Mouse (Mus musculus) hindbrain, embryonic 14.5 days (tissue): Measurements from ENCODE around the gene Bhlha15. TPM values are rescaled to one million over a fixed set of nuclear protein-coding genes. Genes with fewer than 3 reads are reported as not detected.

Experiments
- ATAC-seq: fragments of 200-750 bp; cut with Nextera tagmentation; 2 replicates; pipeline ENCODE4 v1.8.0; 2017; ENCODE audit warnings: moderate number of reproducible peaks, mild to moderate bottlenecking, moderate TSS enrichment, moderate library complexity; ENCODE audit not compliant: low FRiP score
- DNase-seq: peaks from one replicate; pipeline ENCODE4 v3.0.0-alpha.2; 2015; ENCODE audit warnings: low spot score
- H3K27ac ChIP-seq: fragments of 300-500 bp; sonication (generic); 2 replicates; pipeline ENCODE4 v1.5.1; 2014; ENCODE audit warnings: mild to moderate bottlenecking, moderate library complexity
- H3K27me3 ChIP-seq: fragments of 300-500 bp; sonication (generic); 2 replicates; pipeline ENCODE4 v1.6.1; 2014; ENCODE audit warnings: mild to moderate bottlenecking, low read length, mixed read lengths; ENCODE audit not compliant: control insufficient read depth, insufficient read depth
- H3K36me3 ChIP-seq: fragments of 300-500 bp; sonication (generic); replicated peaks from 2 replicates; pipeline ENCODE4 v1.6.1; 2014; ENCODE audit not compliant: control insufficient read depth, insufficient read depth
- H3K4me1 ChIP-seq: fragments of 300-500 bp; sonication (generic); replicated peaks from 2 replicates; pipeline ENCODE4 v1.6.1; 2014; ENCODE audit warnings: antibody characterized with exemption, low read length, mixed read lengths; ENCODE audit not compliant: control insufficient read depth, insufficient read depth
- H3K4me2 ChIP-seq: fragments of 300-500 bp; sonication (generic); replicated peaks from 2 replicates; pipeline ENCODE4 v1.6.1; 2014; ENCODE audit warnings: mild to moderate bottlenecking, moderate library complexity
- H3K4me3 ChIP-seq: fragments of 300-500 bp; sonication (generic); replicated peaks from 2 replicates; pipeline ENCODE4 v1.5.1; 2014; ENCODE audit warnings: mild to moderate bottlenecking, low read length
- H3K9ac ChIP-seq: fragments of 300-500 bp; sonication (generic); 2 replicates; pipeline ENCODE4 v1.6.1; 2014
- H3K9me3 ChIP-seq: fragments of 300-500 bp; sonication (generic); 2 replicates; pipeline ENCODE4 v1.6.1; 2016; ENCODE audit warnings: low read length; ENCODE audit not compliant: control insufficient read depth
- WGBS: fragments of 180-500 bp; shearing (Covaris S2); extraction: QIAGEN DNeasy Blood & Tissue Kit; methylation state at CpG from one replicate; pipeline ENCODE4 v1.1.7; 2014; 5-methylcytosine and 5-hydroxymethylcytosine counted together
- polyA plus RNA-seq: library from polyadenylated mRNA; unstranded; fragments of >200 nt; fragmentation: Nextera tagmentation; extraction: Ambion mirVana; gene quantifications from 2 replicates; pipeline ENCODE4 v1.2.1, GENCODE M21; 2014

Gene Bhlha15
- polyA plus RNA-seq, 1 experiment from 2014 or later = 0.11 TPM

DNA sequence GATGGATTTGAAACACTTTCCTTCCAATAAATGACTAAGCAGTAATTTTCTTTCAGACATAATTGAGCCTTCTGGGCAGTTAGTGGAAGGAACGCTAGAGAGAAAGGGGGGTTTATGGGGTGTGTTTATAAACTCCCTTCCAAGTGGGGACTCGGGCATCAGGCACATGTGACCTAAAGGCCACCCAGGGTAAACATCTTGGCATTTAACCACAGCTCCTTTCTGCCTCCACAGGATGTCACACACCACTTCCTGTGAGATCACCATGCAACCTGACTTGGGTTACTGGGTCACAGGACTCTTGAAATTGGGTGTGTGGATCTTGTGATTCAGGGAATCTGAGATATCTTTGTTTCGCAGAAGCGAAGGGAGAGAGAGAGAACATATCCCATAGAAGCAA, 31.2 kb downstream of the Bhlha15 start:
- H3K27me3 ChIP-seq = no peaks in the 10 kb centered on the region
- WGBS = 85% methylated on average over 4 of the region's 4 CpGs
- no peak overlapping the region for H3K4me3 ChIP-seq
- no peak for ATAC-seq
- no peak overlapping the region for H3K27ac ChIP-seq
- H3K4me2 ChIP-seq = no peak overlapping the region
- no peak for DNase-seq
- no peaks in the 10 kb centered on the region for H3K9me3 ChIP-seq
- peaks cover 21% of the 10 kb centered on the region for H3K4me1 ChIP-seq
- no peak overlapping the region for H3K9ac ChIP-seq
- H3K36me3 ChIP-seq = peaks cover 13% of the 10 kb centered on the region

DNA sequence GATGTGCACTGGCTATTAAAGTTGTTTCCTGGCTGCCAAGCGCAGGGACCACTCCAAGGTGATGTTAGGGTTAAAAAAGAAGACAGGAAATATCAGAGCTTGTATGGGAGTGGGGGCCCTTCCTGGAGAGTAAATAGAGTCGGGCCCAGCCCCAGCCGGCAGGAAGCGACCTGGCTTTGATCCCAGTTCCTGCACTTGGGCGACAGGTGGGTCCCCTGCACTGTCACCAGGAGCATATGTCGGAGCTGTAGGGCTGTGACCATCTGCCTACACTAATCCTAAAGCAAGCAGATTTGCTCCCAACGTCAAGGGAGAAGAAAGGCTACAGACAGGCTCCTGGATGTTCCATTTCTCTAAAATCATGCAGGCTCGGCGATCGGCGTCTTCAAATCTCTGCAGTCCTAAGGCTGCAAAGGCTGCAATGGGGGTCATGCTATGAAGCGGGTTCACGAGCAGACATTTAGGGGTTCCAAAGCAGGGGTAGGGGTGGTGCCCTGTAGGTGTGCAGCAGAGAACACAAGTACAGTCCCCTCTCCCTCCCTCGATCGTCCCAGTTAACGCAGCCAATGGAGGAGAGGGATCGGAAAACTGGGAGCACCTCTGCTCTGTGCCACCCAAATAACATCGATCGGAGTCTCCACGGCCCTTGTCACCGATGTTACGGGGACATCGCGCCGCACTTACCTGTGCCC, 32.9 kb downstream of the Bhlha15 start:
- Histone ChIP-seq H3K4me1 (peaks cover 21% of the 10 kb centered on the region), H3K36me3 (no peaks in the 10 kb centered on the region; the same call in 1 of the 2 replicates), H3K4me2 (peak overlapping the region; percentile 85), H3K27me3 (no peaks in the 10 kb centered on the region), H3K27ac (peak overlapping the region; percentile 60; the same call in 1 of the 2 replicates), H3K4me3 (peak overlapping the region; percentile 68), H3K9me3 (no peaks in the 10 kb centered on the region), H3K9ac (peak overlapping the region; percentile 81)
- peak; percentile 43 for DNase-seq
- 4% methylated on average over 25 of the region's 25 CpGs for WGBS
- ATAC-seq = peak; percentile 84

DNA sequence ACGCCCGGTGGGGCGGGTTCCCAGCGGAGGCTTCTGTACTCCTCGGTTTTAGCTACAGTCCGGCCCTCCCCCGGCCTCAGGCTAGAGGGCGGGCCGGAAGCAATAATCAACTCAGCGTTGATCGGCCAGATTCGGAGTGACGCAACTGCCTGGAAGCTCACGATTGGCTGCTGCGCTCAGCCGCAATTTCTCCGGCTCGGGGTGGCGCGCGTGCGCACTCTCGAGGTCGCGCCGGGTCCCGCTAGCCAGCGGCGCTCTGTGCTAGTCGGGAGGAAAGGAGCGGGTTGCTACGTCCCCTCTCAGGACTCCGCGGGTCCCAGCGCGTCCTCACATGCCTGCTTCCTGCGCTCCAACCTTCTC, 33.4 kb downstream of the Bhlha15 start, which contains the start of gene Tecpr1:
Gene Tecpr1, minus strand, starts transcription at position 113 of the 360 bp plus-strand sequence.
- Histone ChIP-seq H3K4me3 (peak within 1 kb of the TSS; percentile 68), H3K4me1 (peaks cover 21% of the 10 kb centered on the region), H3K4me2 (peak within 1 kb of the TSS; percentile 85), H3K9me3 (no peaks in the 10 kb centered on the region), H3K9ac (peak within 1 kb of the TSS; percentile 81), H3K36me3 (no peaks in the 10 kb centered on the region; the same call in 1 of the 2 replicates), H3K27ac (peak within 1 kb of the TSS; percentile 72), H3K27me3 (no peaks in the 10 kb centered on the region)
- peak; percentile 96 for ATAC-seq
- under 1% methylated on average over 37 of the region's 37 CpGs for WGBS
- peak; percentile 95 for DNase-seq

- peak overlapping the region; percentile 85 for H3K4me2 ChIP-seq
- peak overlapping the region; percentile 81 for H3K9ac ChIP-seq
- 27% methylated on average over 18 of the region's 18 CpGs for WGBS
- no peaks in the 10 kb centered on the region for H3K9me3 ChIP-seq
- DNase-seq (peak; percentile 58), ATAC-seq (no peak)
- H3K27ac ChIP-seq = peak overlapping the region; percentile 72
- H3K36me3 ChIP-seq = no peaks in the 10 kb centered on the region
- peaks cover 21% of the 10 kb centered on the region for H3K4me1 ChIP-seq
- no peaks in the 10 kb centered on the region for H3K27me3 ChIP-seq
- H3K4me3 ChIP-seq = peak overlapping the region; percentile 68
Measured at GRCm38 (mm10) chr5:144223899-144224816, 34.1 kb downstream of the Bhlha15 start.

GRCm38 (mm10) chr5:144226220-144226619, 36.1 kb downstream of the Bhlha15 start:
- H3K27me3 ChIP-seq = no peaks in the 10 kb centered on the region
- H3K36me3 ChIP-seq = no peaks in the 10 kb centered on the region
- ATAC-seq (no peak), DNase-seq (no peak)
- H3K9ac ChIP-seq = no peak overlapping the region
- H3K4me2 ChIP-seq = no peak overlapping the region
- H3K9me3 ChIP-seq = no peaks in the 10 kb centered on the region
- WGBS = 27% methylated on average over 11 of the region's 11 CpGs
- peaks cover 21% of the 10 kb centered on the region for H3K4me1 ChIP-seq
- no peak overlapping the region for H3K4me3 ChIP-seq
- no peak overlapping the region for H3K27ac ChIP-seq

DNA sequence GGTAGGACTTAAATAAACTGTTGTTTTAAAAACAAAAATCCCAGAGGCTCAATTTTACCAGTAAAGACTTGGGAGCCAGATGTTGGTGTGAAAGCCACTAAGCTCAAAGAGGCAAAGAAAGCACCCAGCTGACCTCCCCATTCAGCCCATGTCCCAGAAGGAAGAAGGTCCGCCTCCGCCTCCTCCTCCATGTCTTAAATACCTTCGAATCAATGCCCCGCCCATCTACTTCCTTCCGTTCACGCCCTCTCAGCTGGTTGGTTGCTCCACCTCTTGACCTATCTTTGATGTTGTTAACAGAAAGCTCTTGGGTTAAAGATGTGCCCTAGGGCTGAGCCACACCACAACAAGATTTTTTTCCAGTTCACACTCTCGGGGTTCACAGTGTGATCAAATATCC, 40.1 kb downstream of the Bhlha15 start:
- Histone ChIP-seq H3K9me3 (no peaks in the 10 kb centered on the region), H3K36me3 (no peaks in the 10 kb centered on the region), H3K4me1 (no peaks in the 10 kb centered on the region), H3K4me2 (no peak overlapping the region), H3K27me3 (no peaks in the 10 kb centered on the region), H3K27ac (no peak overlapping the region), H3K9ac (no peak overlapping the region), H3K4me3 (no peak overlapping the region)
- 93% methylated on average over 7 of the region's 7 CpGs for WGBS
- DNase-seq = no peak
- no peak for ATAC-seq

DNA sequence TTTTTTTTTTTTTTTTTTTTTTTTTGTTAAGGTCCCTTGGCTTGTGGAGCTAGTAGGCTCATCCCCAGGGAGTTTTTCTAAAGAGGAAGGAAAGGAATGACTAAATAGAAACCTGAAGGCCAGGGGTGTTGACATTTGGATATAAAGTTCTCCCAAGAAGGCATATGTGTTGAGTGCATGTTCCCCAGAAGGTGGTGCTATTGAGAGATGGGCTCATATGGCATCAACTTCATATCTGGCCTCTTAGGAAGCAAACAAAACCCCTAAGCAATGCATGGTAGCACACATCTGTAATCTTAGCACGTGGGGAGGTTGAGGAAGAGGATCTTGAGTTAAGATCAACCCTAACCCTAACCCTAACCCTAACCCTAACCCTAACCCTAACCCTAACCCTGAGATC, 41.3 kb downstream of the Bhlha15 start:
- Histone ChIP-seq H3K4me3 (no peak overlapping the region), H3K4me1 (no peaks in the 10 kb centered on the region), H3K27ac (no peak overlapping the region), H3K27me3 (no peaks in the 10 kb centered on the region), H3K4me2 (no peak overlapping the region), H3K9ac (no peak overlapping the region), H3K36me3 (no peaks in the 10 kb centered on the region), H3K9me3 (no peaks in the 10 kb centered on the region)
- DNase-seq = no peak
- WGBS = 75% methylated on average over 1 of the region's 1 CpGs
- no peak for ATAC-seq

DNA sequence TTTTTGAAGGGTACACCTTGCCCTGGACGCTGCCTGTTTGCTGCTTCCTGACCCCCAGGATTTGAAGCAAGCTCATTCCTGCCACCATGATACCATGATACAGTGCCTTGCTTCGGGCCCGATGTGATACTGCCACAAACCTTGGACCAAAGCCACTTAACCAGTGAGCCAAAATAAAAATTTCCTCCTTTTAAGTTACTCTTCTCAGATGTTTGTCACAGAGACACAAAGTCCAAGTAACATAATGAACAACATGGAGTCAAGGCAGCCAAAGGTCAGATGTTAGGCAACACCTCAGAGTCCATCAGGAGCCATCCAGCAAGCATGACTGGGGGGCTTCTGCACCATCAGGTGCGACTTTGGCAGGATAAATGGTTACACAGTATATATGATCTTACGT, 42.4 kb downstream of the Bhlha15 start:
- Histone ChIP-seq H3K27me3 (no peaks in the 10 kb centered on the region), H3K36me3 (no peaks in the 10 kb centered on the region), H3K4me3 (no peak overlapping the region), H3K9ac (no peak overlapping the region), H3K9me3 (no peaks in the 10 kb centered on the region), H3K4me1 (no peaks in the 10 kb centered on the region), H3K27ac (no peak overlapping the region), H3K4me2 (no peak overlapping the region)
- 89% methylated on average over 5 of the region's 5 CpGs for WGBS
- DNase-seq = no peak
- no peak for ATAC-seq

DNA sequence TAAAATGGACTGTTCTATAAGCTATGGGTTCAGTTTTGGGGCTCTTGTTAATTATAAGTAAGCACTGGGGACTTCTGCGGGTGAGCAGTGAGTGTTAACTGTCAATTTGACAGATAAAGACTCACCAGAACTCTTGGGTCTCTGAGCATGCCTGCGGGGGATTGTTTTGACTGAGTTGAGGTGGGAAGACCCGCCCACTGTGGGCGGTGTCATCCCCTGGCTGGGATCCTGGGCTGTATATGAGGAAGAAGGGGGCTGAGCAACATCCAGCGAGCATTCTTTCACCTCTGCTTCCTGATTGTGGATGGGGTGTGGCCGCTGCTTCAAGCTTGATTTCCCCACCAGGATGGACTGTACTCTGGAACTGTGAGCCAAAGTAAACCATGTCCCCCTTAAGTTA, 44.1 kb downstream of the Bhlha15 start:
- Histone ChIP-seq H3K9me3 (no peaks in the 10 kb centered on the region), H3K27me3 (no peaks in the 10 kb centered on the region), H3K9ac (no peak overlapping the region), H3K4me2 (no peak overlapping the region), H3K27ac (no peak overlapping the region), H3K4me3 (no peak overlapping the region), H3K36me3 (no peaks in the 10 kb centered on the region), H3K4me1 (no peaks in the 10 kb centered on the region)
- ATAC-seq (no peak), DNase-seq (no peak)
- 83% methylated on average over 6 of the region's 6 CpGs for WGBS
